Comparison of ENCODE assay signal across 7 mouse cellular contexts in the genomic region with DNA sequence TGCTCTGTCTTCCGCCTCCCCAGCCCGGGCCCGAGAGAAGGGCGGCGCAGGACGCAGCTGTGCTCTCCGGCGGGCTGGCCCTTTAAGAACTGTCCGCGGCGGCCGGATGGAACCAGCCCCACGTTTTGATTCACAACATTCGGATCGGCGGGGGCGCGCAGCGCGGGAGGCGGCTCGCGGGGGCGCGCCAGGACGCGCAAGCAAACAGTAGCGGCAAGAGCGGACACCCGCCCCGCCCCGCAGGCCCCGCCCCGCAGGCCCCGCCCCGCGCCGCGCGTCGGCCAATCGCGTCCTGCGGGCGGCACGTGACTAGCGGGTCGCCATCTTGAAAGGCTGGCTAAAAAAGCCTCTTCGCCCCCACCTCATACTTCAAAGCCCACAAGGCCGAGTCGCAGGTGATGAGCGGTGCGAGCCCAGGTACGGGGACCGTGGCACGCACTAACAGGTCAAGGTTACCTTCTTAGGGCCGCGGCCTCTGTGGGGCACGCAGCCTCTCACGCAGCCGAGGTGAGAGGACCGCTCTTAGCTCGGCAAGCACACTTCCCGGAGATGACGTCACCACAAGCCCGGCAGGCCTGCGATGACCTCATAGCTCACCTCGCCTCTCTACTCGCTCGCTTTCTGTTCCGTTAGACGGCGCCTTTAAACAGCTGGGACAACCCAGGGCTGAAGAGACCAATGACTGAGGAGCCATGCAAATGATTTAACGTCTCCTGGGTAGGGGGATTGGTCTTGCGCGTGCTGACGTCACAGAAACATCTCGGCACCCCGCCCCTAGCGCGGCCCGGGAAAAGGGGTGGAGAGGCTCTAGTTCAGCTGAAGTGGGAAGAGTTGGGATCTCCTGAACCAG. TPM values are rescaled to one million over a fixed set of nuclear protein-coding genes. Genes with fewer than 3 reads are reported as not detected.
DNase-seq lines count a peak whose midpoint lies in the region; ATAC-seq and TF ChIP-seq lines count a peak whose summit lies in the region.

No protein-coding gene starts in this region.

- peak overlapping the region; percentile 80 for H3K4me2 ChIP-seq in embryonic facial prominence, embryonic 12.5 days (replicated peaks)
- H3K4me2 ChIP-seq in limb, embryonic 12.5 days: peak overlapping the region; percentile 82
- H3K4me2 ChIP-seq in midbrain, embryonic 15.5 days: peak overlapping the region; percentile 74

- no peaks in the 10 kb centered on the region for H3K27me3 ChIP-seq in embryonic facial prominence, embryonic 12.5 days
- H3K27me3 ChIP-seq in limb, embryonic 12.5 days: no peaks in the 10 kb centered on the region
- H3K27me3 ChIP-seq in midbrain, embryonic 15.5 days (replicated peaks): no peaks in the 10 kb centered on the region
- no peaks in the 10 kb centered on the region for H3K27me3 ChIP-seq in spleen, adult 2 months (ENCODE audit: control insufficient read depth, insufficient read depth, low read length)

- DNase-seq in adrenal gland, postnatal 25 days: peak; percentile 96
- DNase-seq in heart, adult 11 months: peak; percentile 100
- peak; percentile 99 for DNase-seq in kidney, adult 18-20 months
- peak; percentile 95 to 97 for DNase-seq in spleen, adult 2 months (ENCODE audit: low read depth in 1 of 2, low spot score in 2 of 2)

- H3K9me3 ChIP-seq in embryonic facial prominence, embryonic 12.5 days: no peaks in the 10 kb centered on the region
- H3K9me3 ChIP-seq in limb, embryonic 12.5 days: no peaks in the 10 kb centered on the region
- no peaks in the 10 kb centered on the region for H3K9me3 ChIP-seq in midbrain, embryonic 15.5 days

- ATAC-seq in embryonic facial prominence, embryonic 12.5 days (ENCODE audit: insufficient number of reproducible peaks, insufficient read depth, low FRiP score, low TSS enrichment): peak; percentile 91
- ATAC-seq in limb, embryonic 12.5 days (ENCODE audit: insufficient number of reproducible peaks, insufficient read depth, low FRiP score, low TSS enrichment, low read depth): peak; percentile 91
- peak; percentile 91 for ATAC-seq in midbrain, embryonic 15.5 days (replicated peaks)

- H3K27ac ChIP-seq in embryonic facial prominence, embryonic 12.5 days: peak overlapping the region; percentile 97
- peak overlapping the region; percentile 98 for H3K27ac ChIP-seq in limb, embryonic 12.5 days
- H3K27ac ChIP-seq in midbrain, embryonic 15.5 days: peak overlapping the region; percentile 97
- peak overlapping the region; percentile 97 for H3K27ac ChIP-seq in spleen, adult 2 months (ENCODE audit: insufficient read depth, low read length)

- under 1% methylated on average over 82 of the region's 82 CpGs for WGBS in embryonic facial prominence, embryonic 12.5 days
- WGBS in limb, embryonic 12.5 days: under 1% methylated on average over 81 of the region's 82 CpGs
- WGBS in midbrain, embryonic 15.5 days: under 1% methylated on average over 82 of the region's 82 CpGs
- 1% methylated on average over 82 of the region's 82 CpGs for WGBS in spleen, adult 2 months

- peaks cover 21% of the 10 kb centered on the region for H3K36me3 ChIP-seq in embryonic facial prominence, embryonic 12.5 days
- peaks cover 19% of the 10 kb centered on the region for H3K36me3 ChIP-seq in limb, embryonic 12.5 days
- peaks cover 9% of the 10 kb centered on the region for H3K36me3 ChIP-seq in midbrain, embryonic 15.5 days (replicated peaks)
- H3K36me3 ChIP-seq in spleen, adult 2 months (ENCODE audit: control insufficient read depth, insufficient read depth, low read length): peaks cover 14% of the 10 kb centered on the region

- H3K4me1 ChIP-seq in embryonic facial prominence, embryonic 12.5 days: peaks cover 42% of the 10 kb centered on the region
- peaks cover 44% of the 10 kb centered on the region for H3K4me1 ChIP-seq in limb, embryonic 12.5 days (replicated peaks)
- peaks cover 60% of the 10 kb centered on the region for H3K4me1 ChIP-seq in midbrain, embryonic 15.5 days
- H3K4me1 ChIP-seq in spleen, adult 2 months (ENCODE audit: control insufficient read depth, insufficient read depth, insufficient read length): peaks cover 38% of the 10 kb centered on the region

- H3K9ac ChIP-seq in embryonic facial prominence, embryonic 12.5 days: peak overlapping the region; percentile 97
- H3K9ac ChIP-seq in limb, embryonic 12.5 days (replicated peaks): peak overlapping the region; percentile 96
- H3K9ac ChIP-seq in midbrain, embryonic 15.5 days: peak overlapping the region; percentile 92

- TF ChIP-seq CTCF in spleen, adult 2 months (IDR thresholded peaks at IDR 0.05; ENCODE audit: extremely low read depth, insufficient read depth, insufficient read length, insufficient replicate concordance): no peak

- H3K4me3 ChIP-seq in embryonic facial prominence, embryonic 12.5 days: peak overlapping the region; percentile 86
- peak overlapping the region; percentile 94 for H3K4me3 ChIP-seq in limb, embryonic 12.5 days (replicated peaks)
- H3K4me3 ChIP-seq in midbrain, embryonic 15.5 days: peak overlapping the region; percentile 79
- peak overlapping the region; percentile 77 for H3K4me3 ChIP-seq in spleen, adult 2 months (ENCODE audit: extremely low read depth, insufficient read depth, insufficient read length)

- TF ChIP-seq POLR2A in spleen, adult 2 months (IDR thresholded peaks at IDR 0.05; ENCODE audit: low read depth, low read length): peak; percentile 46

RNA-seq across cellular contexts. Expression of a gene that starts 5.9 kb away (rescaled TPM):
- total RNA-seq in adrenal gland, postnatal 25 days (2021): 109 and 134 TPM in 2 replicates
- polyA plus RNA-seq in embryonic facial prominence, embryonic 12.5 days (2016; fragmentation: Nextera tagmentation; extraction: Ambion mirVana): 58.0 and 65.3 TPM in 2 replicates
- polyA plus RNA-seq in limb, embryonic 12.5 days (2016; fragmentation: Nextera tagmentation; extraction: Ambion mirVana): 70.0 and 71.8 TPM in 2 replicates
- polyA plus RNA-seq in midbrain, embryonic 15.5 days (2015; fragmentation: Nextera tagmentation; extraction: Ambion mirVana): 92.2 and 97.3 TPM in 2 replicates
- polyA plus RNA-seq in spleen, adult 2 months (2012; rRNA removed): 262 and 359 TPM in 2 replicates

RNA-seq across cellular contexts. Expression of a gene that starts 13.5 kb away (rescaled TPM):
- not detected in 2 replicates for total RNA-seq in adrenal gland, postnatal 25 days (2021)
- 0.05 and 0.06 TPM in 2 replicates for polyA plus RNA-seq in embryonic facial prominence, embryonic 12.5 days (2016; fragmentation: Nextera tagmentation; extraction: Ambion mirVana)
- polyA plus RNA-seq in limb, embryonic 12.5 days (2016; fragmentation: Nextera tagmentation; extraction: Ambion mirVana): 0.05 and 0.08 TPM in 2 replicates
- polyA plus RNA-seq in midbrain, embryonic 15.5 days (2015; fragmentation: Nextera tagmentation; extraction: Ambion mirVana): 0.15 and 0.30 TPM in 2 replicates
- polyA plus RNA-seq in spleen, adult 2 months (2012; rRNA removed): 0.04 and 0.11 TPM in 2 replicates

Comparison
In these comparisons a context has a peak if more than half of its experiments do, and no peak if none do; other contexts are left out.
1. Peak in every context shown above with its lines: DNase-seq, ATAC-seq, H3K4me3 ChIP-seq and H3K27ac ChIP-seq.